ENCODE assay signal across 10 mouse cellular contexts in the genomic region with DNA sequence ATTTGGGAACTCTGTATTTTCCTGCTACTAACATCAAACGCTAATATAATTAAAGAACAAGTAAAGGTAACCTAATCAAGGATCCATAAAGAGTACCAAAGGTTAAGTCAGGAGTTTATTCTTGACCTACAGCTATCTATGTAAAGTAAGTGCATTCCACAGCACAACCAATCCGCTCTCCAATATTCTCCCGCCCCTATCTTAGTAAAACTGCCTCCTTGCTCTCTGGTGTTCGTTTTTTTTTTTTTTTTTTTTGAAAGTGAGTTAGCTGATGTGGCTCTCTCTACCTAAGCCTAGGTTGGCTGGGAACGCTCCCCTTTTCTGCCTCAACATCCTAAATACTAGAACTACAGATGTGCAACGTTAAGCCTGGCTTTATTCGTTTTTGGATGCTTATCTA. TPM values are rescaled to one million over a fixed set of nuclear protein-coding genes. Genes with fewer than 3 reads are reported as not detected.
DNase-seq lines count a peak whose midpoint lies in the region; ATAC-seq and TF ChIP-seq lines count a peak whose summit lies in the region.
"Had no signal": no experiment of that assay in that cellular context is flagged by ENCODE, and none has a peak within 500 bp of the region (broad histone marks: within the 10 kb centered on the region; RNA-seq: fewer than 3 reads in every experiment).

No protein-coding gene starts in this region.

- no peaks in the 10 kb centered on the region for H3K27me3 ChIP-seq in embryonic facial prominence, embryonic 13.5 days
- no peaks in the 10 kb centered on the region for H3K27me3 ChIP-seq in intestine, postnatal 0 days (replicated peaks; ENCODE audit: control insufficient read depth, insufficient read depth, low read length)
- no peaks in the 10 kb centered on the region for H3K27me3 ChIP-seq in neural tube, embryonic 15.5 days (replicated peaks)

- no peak for ATAC-seq in embryonic facial prominence, embryonic 13.5 days (ENCODE audit: insufficient number of reproducible peaks, insufficient read depth, low FRiP score, low TSS enrichment, low read depth)
- no peak for ATAC-seq in intestine, postnatal 0 days
- ATAC-seq in neural tube, embryonic 15.5 days (ENCODE audit: low FRiP score): no peak
- ATAC-seq in activated CD4-positive, CD25-positive, alpha-beta regulatory T cell, adult 4 months: no peak

- no peak for TF ChIP-seq CTCF in lung, adult 2 months (IDR thresholded peaks at IDR 0.05; ENCODE audit: insufficient read depth, low read length)
- TF ChIP-seq CTCF in intestine, postnatal 0 days (IDR thresholded peaks at IDR 0.05; ENCODE audit: low read depth): no peak

- no peak for DNase-seq in lung, adult 2 months
- no peak for DNase-seq in lung, postnatal 25 days (ENCODE audit: low spot score)
- DNase-seq in layer of hippocampus, adult 9-10 months (ENCODE audit: low spot score): no peak
- DNase-seq in cerebellum, adult 11-12 months: no peak
- DNase-seq: adrenal gland, postnatal 14 days; lung, postnatal 4 days had no signal

- H3K4me3 ChIP-seq in lung, adult 2 months (replicated peaks; ENCODE audit: extremely low read depth, low read depth, low read length): peak overlapping the region; percentile 51
- H3K4me3 ChIP-seq in embryonic facial prominence, embryonic 13.5 days: peak overlapping the region; percentile 91
- peak overlapping the region; percentile 76 for H3K4me3 ChIP-seq in intestine, postnatal 0 days (ENCODE audit: low read depth, low read length)
- H3K4me3 ChIP-seq in neural tube, embryonic 15.5 days (replicated peaks): peak overlapping the region; percentile 80

- no peaks in the 10 kb centered on the region for H3K36me3 ChIP-seq in embryonic facial prominence, embryonic 13.5 days
- no peaks in the 10 kb centered on the region for H3K36me3 ChIP-seq in intestine, postnatal 0 days (ENCODE audit: control insufficient read depth, insufficient read depth)
- no peaks in the 10 kb centered on the region for H3K36me3 ChIP-seq in neural tube, embryonic 15.5 days

- H3K4me2 ChIP-seq in embryonic facial prominence, embryonic 13.5 days: peak overlapping the region; percentile 67
- H3K4me2 ChIP-seq in intestine, postnatal 0 days (replicated peaks; ENCODE audit: low read depth): peak overlapping the region; percentile 68
- peak overlapping the region; percentile 61 for H3K4me2 ChIP-seq in neural tube, embryonic 15.5 days

- WGBS in lung, adult 2 months: 16% methylated on average over 7 of the region's 7 CpGs
- WGBS in embryonic facial prominence, embryonic 13.5 days: 16% methylated on average over 7 of the region's 7 CpGs
- WGBS in intestine, postnatal 0 days: 9% methylated on average over 7 of the region's 7 CpGs
- 20% methylated on average over 7 of the region's 7 CpGs for WGBS in neural tube, embryonic 15.5 days

- no peak for TF ChIP-seq POLR2A in lung, adult 2 months (IDR thresholded peaks at IDR 0.05; ENCODE audit: borderline replicate concordance, extremely low read depth, low read depth, low read length)

- H3K4me1 ChIP-seq in lung, adult 2 months (ENCODE audit: control insufficient read depth, insufficient read depth, low read length): peaks cover 3% of the 10 kb centered on the region
- peaks cover 12% of the 10 kb centered on the region for H3K4me1 ChIP-seq in embryonic facial prominence, embryonic 13.5 days
- H3K4me1 ChIP-seq in intestine, postnatal 0 days (replicated peaks; ENCODE audit: control insufficient read depth, insufficient read depth, low read length): no peaks in the 10 kb centered on the region
- peaks cover 14% of the 10 kb centered on the region for H3K4me1 ChIP-seq in neural tube, embryonic 15.5 days

- H3K9me3 ChIP-seq in embryonic facial prominence, embryonic 13.5 days: peaks cover 4% of the 10 kb centered on the region; the same call in 1 of the 2 replicates
- H3K9me3 ChIP-seq in intestine, postnatal 0 days (ENCODE audit: control insufficient read depth): no peaks in the 10 kb centered on the region
- H3K9me3 ChIP-seq in neural tube, embryonic 15.5 days (replicated peaks): no peaks in the 10 kb centered on the region

- no peak overlapping the region for H3K9ac ChIP-seq in embryonic facial prominence, embryonic 13.5 days
- no peak overlapping the region for H3K9ac ChIP-seq in intestine, postnatal 0 days (ENCODE audit: low read depth, low read length)
- H3K9ac ChIP-seq in neural tube, embryonic 15.5 days (replicated peaks): peak overlapping the region; percentile 76; the same call in 1 of the 2 replicates

- H3K27ac ChIP-seq in embryonic facial prominence, embryonic 13.5 days: no peak overlapping the region
- H3K27ac ChIP-seq in intestine, postnatal 0 days (ENCODE audit: low read depth, low read length): no peak overlapping the region
- H3K27ac ChIP-seq in neural tube, embryonic 15.5 days (replicated peaks): no peak overlapping the region

RNA-seq across cellular contexts. Expression of gene Heatr5a, which starts 1.2 kb away (rescaled TPM):
- polyA plus RNA-seq in lung, adult 2 months (2012; rRNA removed): 35.0 and 50.4 TPM in 2 replicates
- 12.1 and 13.8 TPM in 2 replicates for polyA plus RNA-seq in embryonic facial prominence, embryonic 13.5 days (2015; fragmentation: Nextera tagmentation; extraction: Ambion mirVana)
- 4.4 and 5.5 TPM in 2 replicates for polyA plus RNA-seq in intestine, postnatal 0 days (2015; fragmentation: Nextera tagmentation; extraction: Ambion mirVana)
- 5.8 and 6.8 TPM in 2 replicates for polyA plus RNA-seq in neural tube, embryonic 15.5 days (2015; fragmentation: Nextera tagmentation; extraction: Ambion mirVana)
- 10 to 100 TPM in 1 of 2 experiments, 1 to 10 TPM in 1; 7.5 to 12.2 TPM for polyA plus RNA-seq in activated CD4-positive, CD25-positive, alpha-beta regulatory T cell, adult 4 months (2017; shearing (Covaris generic))

RNA-seq across cellular contexts. Expression of gene Dtd2, which starts 36.4 kb away (rescaled TPM):
- polyA plus RNA-seq in lung, adult 2 months (2012; rRNA removed): 4.6 and 6.8 TPM in 2 replicates
- polyA plus RNA-seq in embryonic facial prominence, embryonic 13.5 days (2015; fragmentation: Nextera tagmentation; extraction: Ambion mirVana): 22.4 and 24.7 TPM in 2 replicates
- polyA plus RNA-seq in intestine, postnatal 0 days (2015; fragmentation: Nextera tagmentation; extraction: Ambion mirVana): 28.5 and 31.8 TPM in 2 replicates
- 20.9 and 21.2 TPM in 2 replicates for polyA plus RNA-seq in neural tube, embryonic 15.5 days (2015; fragmentation: Nextera tagmentation; extraction: Ambion mirVana)
- polyA plus RNA-seq in activated CD4-positive, CD25-positive, alpha-beta regulatory T cell, adult 4 months (2017; shearing (Covaris generic)): 10 to 100 TPM; 12.8 to 17.3 TPM

RNA-seq across cellular contexts. Expression of gene Gpr33, which starts 58.0 kb away (rescaled TPM):
- polyA plus RNA-seq in lung, adult 2 months (2012; rRNA removed): 0.40 and 0.62 TPM in 2 replicates
- polyA plus RNA-seq in embryonic facial prominence, embryonic 13.5 days (2015; fragmentation: Nextera tagmentation; extraction: Ambion mirVana): not detected in 2 replicates
- not detected in 2 replicates for polyA plus RNA-seq in intestine, postnatal 0 days (2015; fragmentation: Nextera tagmentation; extraction: Ambion mirVana)
- polyA plus RNA-seq in neural tube, embryonic 15.5 days (2015; fragmentation: Nextera tagmentation; extraction: Ambion mirVana): not detected in 2 replicates
- polyA plus RNA-seq in activated CD4-positive, CD25-positive, alpha-beta regulatory T cell, adult 4 months (2017; shearing (Covaris generic)): not detected
